Mouse (Mus musculus): Measurements from ENCODE around the gene Tulp2. TPM values are rescaled to one million over a fixed set of nuclear protein-coding genes. Genes with fewer than 3 reads are reported as not detected.

The Tulp2 gene
- polyA plus RNA-seq, 1 experiment from 2014 or later: 1.1 TPM

- no peak for ATAC-seq (replicated peaks; ENCODE audit: low FRiP score, low read depth)
- H3K4me3 ChIP-seq (replicated peaks; ENCODE audit: low read depth, low read length): no peak overlapping the region
- WGBS: 85% methylated on average over 8 of the region's 8 CpGs
- no peak overlapping the region for H3K4me2 ChIP-seq (ENCODE audit: low read length)
- H3K36me3 ChIP-seq (ENCODE audit: insufficient read depth, low read length): no peaks in the 10 kb centered on the region
- H3K27me3 ChIP-seq (ENCODE audit: insufficient read depth, low read length): no peaks in the 10 kb centered on the region
- no peak overlapping the region for H3K9ac ChIP-seq (ENCODE audit: low read depth, low read length)
- DNase-seq (ENCODE audit: low spot score): no peak
- no peak overlapping the region for H3K27ac ChIP-seq
- TF ChIP-seq CTCF (IDR thresholded peaks at IDR 0.05; ENCODE audit: low read depth): no peak
- H3K4me1 ChIP-seq (replicated peaks; ENCODE audit: insufficient read depth, low read length): no peaks in the 10 kb centered on the region
- no peaks in the 10 kb centered on the region for H3K9me3 ChIP-seq (replicated peaks; ENCODE audit: low read length)
Measured at GRCm38 (mm10) chr7:45551512-45551883, 69.8 kb downstream of the Tulp2 start.

DNA sequence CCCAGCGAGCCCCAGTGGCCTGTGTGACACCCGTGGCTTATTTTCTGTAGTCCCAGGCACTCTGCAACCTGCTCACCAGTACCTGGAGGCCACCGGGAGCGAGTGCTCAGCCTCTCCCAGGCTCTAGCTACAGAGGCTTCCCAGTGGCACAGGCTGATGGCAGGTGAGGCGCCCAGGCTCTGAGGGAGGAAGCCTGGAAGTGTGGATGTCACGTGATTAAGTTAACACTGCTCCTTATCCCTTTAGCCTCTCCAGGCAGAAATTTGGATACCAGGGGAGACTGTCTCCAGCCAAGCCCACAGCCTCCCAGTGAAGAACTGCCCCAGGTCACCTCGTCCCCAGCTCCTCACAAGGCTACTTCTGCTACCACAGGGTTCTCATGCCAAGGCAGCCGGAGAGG, 71.8 kb downstream of the Tulp2 start:
- no peak for TF ChIP-seq CTCF (IDR thresholded peaks at IDR 0.05; ENCODE audit: low read depth)
- Histone ChIP-seq H3K27me3 (ENCODE audit: insufficient read depth, low read length) (no peaks in the 10 kb centered on the region), H3K4me3 (replicated peaks; ENCODE audit: low read depth, low read length) (no peak overlapping the region), H3K36me3 (ENCODE audit: insufficient read depth, low read length) (no peaks in the 10 kb centered on the region), H3K4me2 (ENCODE audit: low read length) (no peak overlapping the region), H3K4me1 (replicated peaks; ENCODE audit: insufficient read depth, low read length) (no peaks in the 10 kb centered on the region), H3K9me3 (replicated peaks; ENCODE audit: low read length) (no peaks in the 10 kb centered on the region), H3K27ac (peak overlapping the region; percentile 36; the same call in 1 of the 2 replicates), H3K9ac (ENCODE audit: low read depth, low read length) (no peak overlapping the region)
- ATAC-seq (replicated peaks; ENCODE audit: low FRiP score, low read depth) (no peak), DNase-seq (ENCODE audit: low spot score) (no peak)
- 72% methylated on average over 8 of the region's 8 CpGs for WGBS

GRCm38 (mm10) chr7:45553990-45554389, 72.3 kb downstream of the Tulp2 start:
- H3K27me3 ChIP-seq (ENCODE audit: insufficient read depth, low read length): no peaks in the 10 kb centered on the region
- no peaks in the 10 kb centered on the region for H3K36me3 ChIP-seq (ENCODE audit: insufficient read depth, low read length)
- H3K27ac ChIP-seq: peak overlapping the region; percentile 36; the same call in 1 of the 2 replicates
- H3K4me3 ChIP-seq (replicated peaks; ENCODE audit: low read depth, low read length): no peak overlapping the region
- WGBS: 97% methylated on average over 2 of the region's 2 CpGs
- H3K4me1 ChIP-seq (replicated peaks; ENCODE audit: insufficient read depth, low read length): no peaks in the 10 kb centered on the region
- TF ChIP-seq CTCF (IDR thresholded peaks at IDR 0.05; ENCODE audit: low read depth): no peak
- no peak overlapping the region for H3K4me2 ChIP-seq (ENCODE audit: low read length)
- no peaks in the 10 kb centered on the region for H3K9me3 ChIP-seq (replicated peaks; ENCODE audit: low read length)
- no peak for DNase-seq (ENCODE audit: low spot score)
- no peak overlapping the region for H3K9ac ChIP-seq (ENCODE audit: low read depth, low read length)
- ATAC-seq (replicated peaks; ENCODE audit: low FRiP score, low read depth): no peak

- Histone ChIP-seq H3K9ac (ENCODE audit: low read depth, low read length) (no peak within 1 kb of the TSS), H3K36me3 (ENCODE audit: insufficient read depth, low read length) (no peaks in the 10 kb centered on the region), H3K27ac (peak within 1 kb of the TSS; percentile 36), H3K4me3 (replicated peaks; ENCODE audit: low read depth, low read length) (no peak within 1 kb of the TSS), H3K9me3 (replicated peaks; ENCODE audit: low read length) (no peaks in the 10 kb centered on the region), H3K4me2 (ENCODE audit: low read length) (no peak within 1 kb of the TSS), H3K27me3 (ENCODE audit: insufficient read depth, low read length) (no peaks in the 10 kb centered on the region), H3K4me1 (replicated peaks; ENCODE audit: insufficient read depth, low read length) (no peaks in the 10 kb centered on the region)
- TF ChIP-seq CTCF (IDR thresholded peaks at IDR 0.05; ENCODE audit: low read depth): no peak
- DNase-seq (ENCODE audit: low spot score) (peak; percentile 43), ATAC-seq (replicated peaks; ENCODE audit: low FRiP score, low read depth) (peak; percentile 69)
- 8% methylated on average over 8 of the region's 8 CpGs for WGBS
Measured at GRCm38 (mm10) chr7:45554744-45555143, 73.1 kb downstream of the Tulp2 start, which contains the start of gene Hsd17b14. TSS of gene Hsd17b14 (plus strand) at chr7:45554893.

GRCm38 (mm10) chr7:45555787-45556186, 74.1 kb downstream of the Tulp2 start:
- Histone ChIP-seq H3K27me3 (ENCODE audit: insufficient read depth, low read length) (no peaks in the 10 kb centered on the region), H3K27ac (no peak overlapping the region; the same call in 1 of the 2 replicates), H3K36me3 (ENCODE audit: insufficient read depth, low read length) (no peaks in the 10 kb centered on the region), H3K9me3 (replicated peaks; ENCODE audit: low read length) (no peaks in the 10 kb centered on the region), H3K4me3 (replicated peaks; ENCODE audit: low read depth, low read length) (no peak overlapping the region), H3K4me1 (replicated peaks; ENCODE audit: insufficient read depth, low read length) (0 out of 2 replicates have a peak, but pooled peaks cover under 1% of the 10 kb centered on the region), H3K4me2 (ENCODE audit: low read length) (no peak overlapping the region), H3K9ac (ENCODE audit: low read depth, low read length) (no peak overlapping the region)
- TF ChIP-seq CTCF (IDR thresholded peaks at IDR 0.05; ENCODE audit: low read depth): peak; percentile 89
- no peak for ATAC-seq (replicated peaks; ENCODE audit: low FRiP score, low read depth)
- peak; percentile 86 for DNase-seq (ENCODE audit: low spot score)
- WGBS: 22% methylated on average over 8 of the region's 8 CpGs

DNA sequence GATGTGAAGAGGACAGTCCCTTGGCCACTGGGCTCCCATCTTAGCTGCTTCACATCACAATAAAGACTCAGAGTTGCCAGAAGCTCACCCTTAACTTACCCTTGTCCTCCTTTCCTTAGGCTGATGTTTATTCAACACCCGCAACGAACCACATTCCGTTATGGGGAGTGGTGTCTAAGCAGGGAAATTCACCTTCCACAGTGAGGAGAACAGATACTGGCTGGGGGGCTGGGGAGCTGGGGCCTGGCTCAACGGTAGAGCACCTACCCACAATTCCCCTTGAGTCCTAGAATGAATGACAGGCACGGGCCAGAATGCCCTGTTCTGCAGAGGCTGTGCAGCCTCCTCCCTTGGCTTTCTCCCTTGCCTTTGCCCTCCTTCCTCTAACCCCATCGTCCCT, 77.2 kb downstream of the Tulp2 start:
- TF ChIP-seq CTCF (IDR thresholded peaks at IDR 0.05; ENCODE audit: low read depth): no peak

GRCm38 (mm10) chr7:45560241-45560640, 78.6 kb downstream of the Tulp2 start:
- Histone ChIP-seq H3K9me3 (replicated peaks; ENCODE audit: low read length) (no peaks in the 10 kb centered on the region), H3K27me3 (ENCODE audit: insufficient read depth, low read length) (no peaks in the 10 kb centered on the region), H3K27ac (no peak overlapping the region), H3K4me2 (ENCODE audit: low read length) (no peak overlapping the region), H3K36me3 (ENCODE audit: insufficient read depth, low read length) (no peaks in the 10 kb centered on the region), H3K9ac (ENCODE audit: low read depth, low read length) (no peak overlapping the region), H3K4me1 (replicated peaks; ENCODE audit: insufficient read depth, low read length) (peaks cover 8% of the 10 kb centered on the region; the same call in 1 of the 2 replicates), H3K4me3 (replicated peaks; ENCODE audit: low read depth, low read length) (no peak overlapping the region)
- no peak for DNase-seq (ENCODE audit: low spot score)
- ATAC-seq (replicated peaks; ENCODE audit: low FRiP score, low read depth): no peak
- TF ChIP-seq CTCF (IDR thresholded peaks at IDR 0.05; ENCODE audit: low read depth): no peak
- 80% methylated on average over 7 of the region's 7 CpGs for WGBS

More for the DNA sequence above, 77.2 kb downstream of the Tulp2 start:
- Histone ChIP-seq H3K27me3 (ENCODE audit: insufficient read depth, low read length) (no peaks in the 10 kb centered on the region), H3K4me3 (replicated peaks; ENCODE audit: low read depth, low read length) (no peak overlapping the region), H3K9ac (ENCODE audit: low read depth, low read length) (no peak overlapping the region), H3K9me3 (replicated peaks; ENCODE audit: low read length) (no peaks in the 10 kb centered on the region), H3K4me2 (ENCODE audit: low read length) (no peak overlapping the region), H3K36me3 (ENCODE audit: insufficient read depth, low read length) (no peaks in the 10 kb centered on the region), H3K4me1 (replicated peaks; ENCODE audit: insufficient read depth, low read length) (peaks cover 8% of the 10 kb centered on the region; the same call in 1 of the 2 replicates), H3K27ac (no peak overlapping the region)
- 46% methylated on average over 6 of the region's 6 CpGs for WGBS
- no peak for ATAC-seq (replicated peaks; ENCODE audit: low FRiP score, low read depth)
- no peak for DNase-seq (ENCODE audit: low spot score)
